Mouse (Mus musculus): ENCODE data around the gene Baat. TPM values are rescaled to one million over a fixed set of nuclear protein-coding genes. Genes with fewer than 3 reads are reported as not detected.
"Not testable (repeated sequence)": the region's sequence is repeated elsewhere in the genome, so short reads cannot be mapped to it uniquely, and the experiment has no call there.

Baat gene
- total and polyA plus RNA-seq, 3 experiments = 0.29 TPM; not detected in 2

DNA sequence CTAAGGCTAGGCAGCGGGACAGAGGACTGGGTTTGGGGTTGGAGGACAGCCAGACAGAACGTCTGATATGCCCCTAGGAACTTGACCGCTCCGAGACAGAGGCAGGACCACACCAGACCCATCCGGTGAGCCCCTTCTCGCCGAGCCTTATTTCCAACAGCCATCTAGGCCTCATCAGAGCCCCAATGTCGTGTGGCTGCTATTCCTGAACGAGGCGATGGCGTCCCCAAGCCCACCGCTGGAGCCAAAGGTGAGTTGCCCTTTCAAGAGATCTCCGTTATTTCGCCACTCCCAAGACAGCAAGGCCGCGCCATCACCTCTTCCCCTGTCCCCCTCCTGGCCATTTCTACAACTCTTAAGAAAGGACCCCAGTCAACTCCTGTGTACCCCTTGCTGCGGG is 15.0 kb upstream of the Baat start:
- WGBS = under 1% methylated on average over 17 of the region's 17 CpGs
- DNase-seq = no peak
- Histone ChIP-seq H3K79me2 (replicated peaks; ENCODE audit: control insufficient read depth, insufficient read depth, low read length) (no peaks in the 10 kb centered on the region), H3K36me3 (ENCODE audit: control insufficient read depth, insufficient read depth, low read length) (peaks cover 7% of the 10 kb centered on the region), H3K27ac (peak overlapping the region; percentile 69), H3K4me1 (ENCODE audit: control insufficient read depth, insufficient read depth, low read length) (peaks cover 3% of the 10 kb centered on the region), H3K4me3 (peak overlapping the region; percentile 78), H3K9ac (ENCODE audit: low read depth, low read length) (peak overlapping the region; percentile 87), H3K27me3 (ENCODE audit: control insufficient read depth, insufficient read depth, low read length) (no peaks in the 10 kb centered on the region)
- TF ChIP-seq CTCF (IDR thresholded peaks at IDR 0.05) (no peak), EP300 (IDR thresholded peaks at IDR 0.05; ENCODE audit: insufficient read depth, low read depth, low read length) (no peak), POLR2A (IDR thresholded peaks at IDR 0.05; ENCODE audit: insufficient read depth, low read depth, low read length) (no peak)
- intact Hi-C loops (cut with DNase I) = loop anchor here (1.0 to 10.0 kb wide), 3 partner anchors 45 to 1247 kb away; partner anchors contain the start of genes Erp44 and Invs

DNA sequence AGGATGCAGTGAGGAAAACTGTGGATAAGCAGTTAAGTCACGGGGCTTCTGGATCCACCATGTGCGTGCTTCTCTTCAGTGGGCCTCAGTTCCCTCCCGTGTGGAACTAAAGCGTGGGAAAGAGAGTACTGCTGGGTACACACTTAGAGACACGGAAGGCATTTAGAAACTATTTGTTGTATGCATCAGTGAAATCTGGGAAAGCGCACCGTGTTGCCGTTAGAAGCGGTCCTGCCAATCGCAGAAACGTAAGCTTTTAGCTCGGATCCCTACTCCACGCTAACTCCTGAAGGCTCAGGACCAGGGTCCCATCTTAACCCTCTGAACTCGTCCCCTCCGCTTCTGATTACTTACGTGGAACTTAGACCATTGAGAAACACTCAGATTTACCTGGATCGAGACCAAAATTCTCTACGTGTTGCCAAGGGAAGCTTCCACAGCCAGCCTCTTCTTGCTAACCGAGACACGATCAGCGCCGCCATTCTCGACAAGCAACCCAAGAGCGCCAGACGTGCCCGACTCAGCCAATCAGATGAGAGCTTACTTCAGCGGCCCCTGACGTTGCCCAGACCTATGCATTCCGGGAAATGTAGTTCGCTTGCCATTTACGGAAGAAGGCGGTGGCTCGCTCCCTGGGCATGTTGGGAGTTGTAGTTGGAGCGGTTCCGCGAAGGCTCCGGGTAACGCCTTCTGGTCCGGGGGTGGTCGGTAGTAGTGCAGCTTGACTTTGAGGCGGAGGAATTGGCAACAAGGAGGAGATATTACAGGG is 14.4 kb upstream of the Baat start, which contains the start of the genes Mrpl50 and Zfp189:
Mrpl50 (minus strand) TSS at position 522 of the 769 bp plus-strand sequence.
Zfp189 (plus strand) TSS at position 605 of the 769 bp plus-strand sequence.
- Histone ChIP-seq H3K36me3 (ENCODE audit: control insufficient read depth, insufficient read depth, low read length) (peaks cover 7% of the 10 kb centered on the region), H3K79me2 (replicated peaks; ENCODE audit: control insufficient read depth, insufficient read depth, low read length) (no peaks in the 10 kb centered on the region), H3K4me3 (peak within 1 kb of the TSS; percentile 78), H3K9ac (ENCODE audit: low read depth, low read length) (peak within 1 kb of the TSS; percentile 87), H3K27ac (peak within 1 kb of the TSS; percentile 85), H3K4me1 (ENCODE audit: control insufficient read depth, insufficient read depth, low read length) (peaks cover 3% of the 10 kb centered on the region), H3K27me3 (ENCODE audit: control insufficient read depth, insufficient read depth, low read length) (no peaks in the 10 kb centered on the region)
- TF ChIP-seq CTCF (IDR thresholded peaks at IDR 0.05) (no peak), EP300 (IDR thresholded peaks at IDR 0.05; ENCODE audit: insufficient read depth, low read depth, low read length) (no peak), POLR2A (IDR thresholded peaks at IDR 0.05; ENCODE audit: insufficient read depth, low read depth, low read length) (peak; percentile 89)
- under 1% methylated on average over 41 of the region's 41 CpGs for WGBS
- intact Hi-C loops (cut with DNase I) = loop anchor here (1.0 to 10.0 kb wide), 3 partner anchors 46 to 1246 kb away; partner anchors contain the start of genes Erp44 and Invs
- DNase-seq = peak; percentile 90 to 95

DNA sequence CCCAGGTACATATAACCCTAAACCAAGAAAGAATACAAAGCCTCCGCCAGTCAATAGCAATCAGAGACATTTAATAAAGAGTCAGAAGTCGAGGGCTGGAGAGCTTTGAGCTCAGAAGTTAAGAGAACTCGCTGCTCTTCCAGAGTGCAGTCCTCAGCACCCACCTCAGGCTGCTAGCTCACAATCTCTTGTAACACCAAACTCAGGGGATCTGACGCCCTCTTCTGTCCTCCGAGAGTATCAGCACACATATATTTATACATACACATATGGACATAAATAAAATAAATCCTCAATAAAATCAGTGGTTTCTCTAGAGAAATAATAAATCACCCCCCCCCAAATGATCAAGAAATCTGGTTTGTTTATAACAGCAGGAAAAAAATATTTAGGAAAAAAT is 13.1 kb upstream of the Baat start:
- Histone ChIP-seq H3K79me2 (replicated peaks; ENCODE audit: control insufficient read depth, insufficient read depth, low read length) (no peaks in the 10 kb centered on the region), H3K4me1 (ENCODE audit: control insufficient read depth, insufficient read depth, low read length) (peaks cover 3% of the 10 kb centered on the region), H3K36me3 (ENCODE audit: control insufficient read depth, insufficient read depth, low read length) (peaks cover 7% of the 10 kb centered on the region), H3K9ac (ENCODE audit: low read depth, low read length) (no peak overlapping the region), H3K4me3 (no peak overlapping the region), H3K27ac (no peak overlapping the region), H3K27me3 (ENCODE audit: control insufficient read depth, insufficient read depth, low read length) (no peaks in the 10 kb centered on the region)
- TF ChIP-seq CTCF (IDR thresholded peaks at IDR 0.05) (no peak), POLR2A (IDR thresholded peaks at IDR 0.05; ENCODE audit: insufficient read depth, low read depth, low read length) (no peak), EP300 (IDR thresholded peaks at IDR 0.05; ENCODE audit: insufficient read depth, low read depth, low read length) (no peak)
- no peak for DNase-seq
- 83% methylated on average over 5 of the region's 5 CpGs for WGBS
- intact Hi-C loops (cut with DNase I) = no loop called here

DNA sequence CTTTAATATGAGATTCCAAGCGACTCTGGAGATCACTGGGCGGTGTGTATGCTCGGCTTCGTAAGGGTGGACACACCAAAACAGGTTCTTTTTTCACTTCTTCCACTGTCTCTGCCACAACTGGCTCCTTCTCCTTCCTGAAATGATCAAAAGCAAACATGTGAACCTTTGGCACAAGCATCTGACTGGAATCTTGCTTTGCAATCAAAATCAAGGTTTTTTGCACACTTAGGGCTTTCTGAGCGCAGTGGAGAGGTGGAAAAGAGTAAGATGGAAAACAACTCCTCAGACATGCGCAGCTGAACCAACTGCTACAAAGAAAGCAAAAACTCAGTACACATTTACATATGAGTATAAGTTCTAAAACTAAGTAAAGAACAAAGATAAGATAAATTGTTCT is 8.1 kb upstream of the Baat start:
- 96% methylated on average over 6 of the region's 6 CpGs for WGBS
- no peak overlapping the region for H3K9ac ChIP-seq (ENCODE audit: low read depth, low read length)
- H3K27ac ChIP-seq = no peak overlapping the region
- H3K4me3 ChIP-seq = no peak overlapping the region
- TF ChIP-seq POLR2A (IDR thresholded peaks at IDR 0.05; ENCODE audit: insufficient read depth, low read depth, low read length) (no peak), CTCF (IDR thresholded peaks at IDR 0.05) (no peak), EP300 (IDR thresholded peaks at IDR 0.05; ENCODE audit: insufficient read depth, low read depth, low read length) (no peak)
- no peaks in the 10 kb centered on the region for H3K4me1 ChIP-seq (ENCODE audit: control insufficient read depth, insufficient read depth, low read length)
- no peak for DNase-seq
- H3K79me2 ChIP-seq (replicated peaks; ENCODE audit: control insufficient read depth, insufficient read depth, low read length) = no peaks in the 10 kb centered on the region
- peaks cover 2% of the 10 kb centered on the region for H3K36me3 ChIP-seq (ENCODE audit: control insufficient read depth, insufficient read depth, low read length)
- intact Hi-C loops (cut with DNase I) = no loop called here
- H3K27me3 ChIP-seq (ENCODE audit: control insufficient read depth, insufficient read depth, low read length) = no peaks in the 10 kb centered on the region

GRCm38 (mm10) chr4:49512636-49513035 is 6.3 kb upstream of the Baat start:
- Histone ChIP-seq H3K79me2 (replicated peaks; ENCODE audit: control insufficient read depth, insufficient read depth, low read length) (no peaks in the 10 kb centered on the region), H3K9ac (ENCODE audit: low read depth, low read length) (no peak overlapping the region), H3K4me3 (no peak overlapping the region), H3K36me3 (ENCODE audit: control insufficient read depth, insufficient read depth, low read length) (no peaks in the 10 kb centered on the region; the same call in 1 of the 2 replicates), H3K4me1 (ENCODE audit: control insufficient read depth, insufficient read depth, low read length) (no peaks in the 10 kb centered on the region), H3K27ac (no peak overlapping the region), H3K27me3 (ENCODE audit: control insufficient read depth, insufficient read depth, low read length) (no peaks in the 10 kb centered on the region)
- intact Hi-C loops (cut with DNase I) = no loop called here
- TF ChIP-seq POLR2A (IDR thresholded peaks at IDR 0.05; ENCODE audit: insufficient read depth, low read depth, low read length) = no peak
- no peak for TF ChIP-seq EP300 (IDR thresholded peaks at IDR 0.05; ENCODE audit: insufficient read depth, low read depth, low read length)
- DNase-seq = no peak
- 94% methylated on average over 4 of the region's 4 CpGs for WGBS

DNA sequence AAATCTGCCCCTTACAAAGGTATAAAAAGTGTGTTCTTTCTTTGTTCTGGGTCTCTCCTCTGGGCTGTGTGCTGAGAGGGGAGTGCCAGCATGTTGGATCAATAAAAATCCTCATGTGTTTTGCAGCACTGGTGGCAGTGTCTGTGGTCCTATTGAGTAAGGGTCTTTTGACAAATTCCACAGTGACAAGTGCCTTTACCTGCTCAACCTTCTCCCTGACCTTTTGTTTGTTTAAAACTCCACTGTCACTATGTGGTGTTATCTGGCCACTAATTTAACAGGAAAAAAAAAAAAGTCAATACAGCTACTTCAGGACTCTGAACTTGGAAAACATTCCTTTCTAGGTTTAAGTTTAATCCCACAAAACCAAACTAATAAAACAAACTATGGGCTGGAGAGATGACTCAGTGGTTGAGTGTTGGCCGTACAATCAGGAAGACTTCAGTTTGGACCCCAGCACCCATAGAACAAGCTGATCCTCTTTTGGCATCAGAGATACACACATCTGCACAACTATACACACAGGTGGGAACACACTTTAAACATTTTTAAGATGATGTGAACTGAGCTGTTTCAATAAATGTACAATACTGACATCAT is 4.0 kb upstream of the Baat start:
- H3K4me3 ChIP-seq; intact Hi-C loops (cut with DNase I); H3K4me1 ChIP-seq (ENCODE audit: control insufficient read depth, insufficient read depth, low read length); H3K27me3 ChIP-seq (ENCODE audit: control insufficient read depth, insufficient read depth, low read length); H3K79me2 ChIP-seq (replicated peaks; ENCODE audit: control insufficient read depth, insufficient read depth, low read length); H3K27ac ChIP-seq; DNase-seq; H3K9ac ChIP-seq (ENCODE audit: low read depth, low read length); H3K36me3 ChIP-seq (ENCODE audit: control insufficient read depth, insufficient read depth, low read length): not testable (repeated sequence)
- WGBS = 97% methylated on average over 1 of the region's 1 CpGs
